Mouse (Mus musculus) E14TG2a.4 (cell line): ENCODE measurements around the gene Irf2bp2.

Experiments used
- CTCF ChIP-seq: conservative IDR thresholded peaks from 2 replicates; pipeline ENCODE4 v1.5.1; 2014; ENCODE audit warnings: low read length
- NANOG ChIP-seq: IDR thresholded peaks from 2 replicates; pipeline ENCODE4 v1.6.1; 2014; ENCODE audit warnings: borderline replicate concordance, low read length, mixed read lengths
- POU5F1 ChIP-seq: IDR thresholded peaks from 2 replicates; pipeline ENCODE4 v1.6.1; 2014; ENCODE audit warnings: low read length, borderline replicate concordance

DNA sequence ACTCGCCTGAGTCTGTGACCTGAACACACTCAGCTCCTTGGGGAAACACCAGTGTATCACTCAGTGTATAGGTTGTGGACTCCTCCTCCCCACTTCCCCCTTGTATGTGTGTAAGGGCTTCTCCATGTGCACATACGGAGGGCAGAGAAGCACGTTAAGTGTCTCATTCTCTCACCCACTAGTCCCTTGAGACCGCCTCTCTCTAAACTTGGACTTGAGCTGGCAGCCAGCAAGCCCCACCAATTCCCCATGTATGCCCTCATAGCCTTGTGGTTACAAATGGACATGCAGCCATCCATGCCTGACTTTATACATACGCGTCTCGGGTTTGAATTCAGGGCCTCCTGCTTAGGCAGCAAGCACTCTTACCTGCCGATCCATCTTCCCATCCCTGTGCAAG, 16.9 kb downstream of the Irf2bp2 start:
- TF ChIP-seq CTCF (no peak), POU5F1 (no peak), NANOG (no peak)
